Mouse (Mus musculus): ENCODE measurements around the gene Zbtb20. TPM values are rescaled to one million over a fixed set of nuclear protein-coding genes. Genes with fewer than 3 reads are reported as not detected.

Zbtb20 gene
- polyA plus RNA-seq, 1 experiment from 2014 or later = 24.5 TPM

DNA sequence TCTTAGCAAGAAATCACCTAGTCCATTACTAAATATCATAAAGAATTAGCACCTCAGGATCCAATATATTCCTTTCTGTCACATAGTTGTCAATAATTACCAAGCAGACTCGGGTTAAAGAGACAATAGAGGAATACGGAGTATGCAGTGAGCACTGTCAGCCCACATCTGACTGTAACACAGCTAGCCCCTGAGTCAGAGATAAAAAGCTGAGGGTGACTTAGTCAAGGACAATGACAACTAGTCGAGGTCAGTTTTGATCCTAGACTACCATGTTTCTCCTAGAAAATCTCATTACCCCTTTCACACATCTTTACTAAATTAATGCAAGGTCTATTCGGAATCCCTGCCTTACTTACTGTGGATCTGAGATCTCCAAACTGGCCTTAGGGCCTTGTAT, 465.0 kb downstream of the Zbtb20 start:
- H3K27ac ChIP-seq (replicated peaks) = no peak overlapping the region
- H3K9me3 ChIP-seq (replicated peaks) = no peaks in the 10 kb centered on the region
- no peak for DNase-seq (ENCODE audit: low spot score)
- H3K4me3 ChIP-seq = no peak overlapping the region
- 79% methylated on average over 4 of the region's 4 CpGs for WGBS
- H3K36me3 ChIP-seq = no peaks in the 10 kb centered on the region
- no peaks in the 10 kb centered on the region for H3K4me1 ChIP-seq
- H3K27me3 ChIP-seq (ENCODE audit: low read depth, poor library complexity, severe bottlenecking) = no peaks in the 10 kb centered on the region

DNA sequence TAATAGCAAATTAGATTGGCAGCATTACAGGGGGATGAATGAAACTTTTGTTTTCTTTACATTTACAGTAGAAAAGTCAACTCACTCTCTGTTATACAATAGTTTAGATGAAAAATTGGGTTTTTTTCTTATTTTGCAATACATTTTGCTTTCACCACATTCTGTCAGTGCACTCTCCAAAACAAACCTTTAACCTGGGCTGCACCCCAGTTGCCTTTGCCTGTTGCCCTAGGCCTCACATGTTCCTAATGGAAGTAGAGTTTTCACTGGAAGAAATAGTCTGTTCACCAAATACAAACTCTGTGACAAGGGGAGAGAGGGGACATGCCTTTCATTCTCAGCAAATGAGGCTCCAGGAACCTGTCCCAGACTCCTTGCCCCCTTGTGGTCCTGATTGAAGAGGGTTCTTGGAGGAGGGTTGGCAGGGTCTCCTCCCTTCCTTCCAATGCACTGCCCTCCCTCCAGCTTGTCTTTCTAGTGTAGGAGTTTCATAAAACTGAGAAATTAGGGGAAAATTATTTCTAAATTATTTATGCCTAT, 466.3 kb downstream of the Zbtb20 start:
- no peak for DNase-seq (ENCODE audit: low spot score)
- Histone ChIP-seq H3K9me3 (replicated peaks) (no peaks in the 10 kb centered on the region), H3K4me1 (no peaks in the 10 kb centered on the region), H3K4me3 (no peak overlapping the region), H3K27ac (replicated peaks) (no peak overlapping the region), H3K27me3 (ENCODE audit: low read depth, poor library complexity, severe bottlenecking) (no peaks in the 10 kb centered on the region), H3K36me3 (no peaks in the 10 kb centered on the region)

- no peak for DNase-seq (ENCODE audit: low spot score)
- no peak overlapping the region for H3K27ac ChIP-seq (replicated peaks)
- no peak overlapping the region for H3K4me3 ChIP-seq
- H3K36me3 ChIP-seq = no peaks in the 10 kb centered on the region
- H3K27me3 ChIP-seq (ENCODE audit: low read depth, poor library complexity, severe bottlenecking) = no peaks in the 10 kb centered on the region
- no peaks in the 10 kb centered on the region for H3K4me1 ChIP-seq
- no peaks in the 10 kb centered on the region for H3K9me3 ChIP-seq (replicated peaks)
These were observed 470.4 kb downstream of the Zbtb20 start for GRCm38 (mm10) chr16:43346094-43346493.

GRCm38 (mm10) chr16:43355776-43356645, 480.3 kb downstream of the Zbtb20 start:
- Histone ChIP-seq H3K9me3 (replicated peaks) (no peaks in the 10 kb centered on the region), H3K4me1 (no peaks in the 10 kb centered on the region), H3K36me3 (no peaks in the 10 kb centered on the region), H3K27me3 (ENCODE audit: low read depth, poor library complexity, severe bottlenecking) (no peaks in the 10 kb centered on the region), H3K27ac (replicated peaks) (no peak overlapping the region), H3K4me3 (no peak overlapping the region)
- no peak for DNase-seq (ENCODE audit: low spot score)
- WGBS = 83% methylated on average over 9 of the region's 9 CpGs

DNA sequence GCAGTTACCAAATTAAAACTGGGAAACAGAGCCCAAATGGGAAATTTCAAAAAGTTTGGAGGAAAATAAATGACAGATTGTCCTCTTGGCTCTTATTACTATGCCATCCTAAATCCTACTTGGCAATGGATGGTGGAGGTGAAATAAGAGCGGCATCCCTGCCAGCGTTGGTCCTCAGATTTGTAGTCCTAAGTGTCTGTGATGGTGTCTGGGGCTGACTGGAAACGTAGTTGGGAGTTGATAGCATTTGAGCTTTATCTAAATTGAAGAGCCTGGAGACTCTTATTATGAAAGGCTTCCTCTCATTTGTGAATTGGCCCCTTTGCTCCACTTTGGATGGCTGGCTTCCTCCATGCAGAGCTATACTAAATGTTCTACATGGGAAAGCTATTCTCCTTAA, 483.9 kb downstream of the Zbtb20 start:
- DNase-seq (ENCODE audit: low spot score) = no peak
- 81% methylated on average over 3 of the region's 3 CpGs for WGBS
- Histone ChIP-seq H3K36me3 (no peaks in the 10 kb centered on the region), H3K27me3 (ENCODE audit: low read depth, poor library complexity, severe bottlenecking) (no peaks in the 10 kb centered on the region), H3K4me3 (no peak overlapping the region), H3K27ac (replicated peaks) (no peak overlapping the region), H3K4me1 (peaks cover 19% of the 10 kb centered on the region), H3K9me3 (replicated peaks) (no peaks in the 10 kb centered on the region)

DNA sequence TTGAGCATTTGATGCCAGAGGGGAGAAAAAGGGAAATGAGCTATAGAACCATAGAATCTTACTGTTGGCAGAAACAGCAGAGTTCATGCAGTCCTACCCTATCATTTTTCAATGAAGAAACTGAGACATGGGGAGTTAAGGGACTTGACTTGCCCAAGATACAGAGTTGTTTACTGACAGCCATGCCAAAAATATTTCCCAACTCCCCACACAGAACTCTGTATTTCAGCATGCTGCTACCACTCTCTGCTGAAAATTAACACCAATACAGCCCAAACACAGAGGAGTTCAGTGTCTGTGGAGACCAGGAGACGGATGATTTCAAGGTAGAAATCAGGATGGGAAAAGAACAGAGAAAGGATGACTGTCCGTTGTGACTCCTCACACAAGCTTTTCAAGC, 484.4 kb downstream of the Zbtb20 start:
- H3K4me1 ChIP-seq = peaks cover 21% of the 10 kb centered on the region
- WGBS = 87% methylated on average over 2 of the region's 2 CpGs
- H3K27me3 ChIP-seq (ENCODE audit: low read depth, poor library complexity, severe bottlenecking) = no peaks in the 10 kb centered on the region
- no peak overlapping the region for H3K27ac ChIP-seq (replicated peaks)
- H3K9me3 ChIP-seq (replicated peaks) = no peaks in the 10 kb centered on the region
- no peak overlapping the region for H3K4me3 ChIP-seq
- H3K36me3 ChIP-seq = no peaks in the 10 kb centered on the region
- no peak for DNase-seq (ENCODE audit: low spot score)

DNA sequence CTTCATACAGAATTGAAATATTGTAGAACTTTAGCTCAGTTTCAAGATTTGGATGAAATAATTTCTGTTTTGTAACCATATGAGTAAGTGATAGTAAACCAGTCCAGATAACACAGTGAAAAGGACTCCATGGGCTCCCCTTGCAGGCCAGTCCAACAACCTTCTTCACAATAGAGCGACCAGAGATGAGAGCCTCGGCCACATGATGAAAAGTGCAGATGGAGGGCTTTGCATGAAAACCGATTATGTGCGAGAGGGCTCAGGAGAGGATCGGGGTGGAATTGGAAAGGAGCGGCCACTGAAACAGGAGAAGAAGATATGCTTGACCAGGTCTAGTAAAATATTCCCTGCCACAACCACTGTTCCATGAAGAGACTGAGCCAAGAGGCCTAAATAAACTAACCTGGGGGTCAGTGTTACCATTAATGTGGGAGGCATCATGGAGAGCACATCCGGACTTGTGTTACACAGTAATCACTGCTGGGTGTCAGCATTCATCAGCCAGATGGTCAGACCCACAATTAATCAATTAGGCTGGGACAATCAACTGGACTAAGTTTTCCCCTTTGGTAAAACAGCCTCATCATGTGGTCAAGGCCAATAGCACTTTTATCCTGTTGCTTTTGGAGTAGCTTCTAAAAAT, 485.3 kb downstream of the Zbtb20 start:
- 76% methylated on average over 7 of the region's 7 CpGs for WGBS

GRCm38 (mm10) chr16:43362651-43363300, 487.1 kb downstream of the Zbtb20 start:
- Histone ChIP-seq H3K36me3 (no peaks in the 10 kb centered on the region), H3K4me3 (no peak overlapping the region)
- DNase-seq (ENCODE audit: low spot score) = no peak

More for the DNA sequence above, 485.3 kb downstream of the Zbtb20 start:
- Histone ChIP-seq H3K4me1 (peaks cover 21% of the 10 kb centered on the region), H3K4me3 (no peak overlapping the region), H3K36me3 (no peaks in the 10 kb centered on the region), H3K27me3 (ENCODE audit: low read depth, poor library complexity, severe bottlenecking) (no peaks in the 10 kb centered on the region), H3K27ac (replicated peaks) (no peak overlapping the region), H3K9me3 (replicated peaks) (no peaks in the 10 kb centered on the region)
- no peak for DNase-seq (ENCODE audit: low spot score)

GRCm38 (mm10) chr16:43363316-43363715, 487.6 kb downstream of the Zbtb20 start:
- Histone ChIP-seq H3K9me3 (replicated peaks) (no peaks in the 10 kb centered on the region), H3K4me3 (no peak overlapping the region), H3K27me3 (ENCODE audit: low read depth, poor library complexity, severe bottlenecking) (no peaks in the 10 kb centered on the region), H3K36me3 (no peaks in the 10 kb centered on the region), H3K27ac (replicated peaks) (peak overlapping the region; percentile 57), H3K4me1 (peaks cover 21% of the 10 kb centered on the region)
- WGBS = 77% methylated on average over 6 of the region's 6 CpGs
- no peak for DNase-seq (ENCODE audit: low spot score)

More at GRCm38 (mm10) chr16:43362651-43363300, 487.1 kb downstream of the Zbtb20 start:
- Histone ChIP-seq H3K4me1 (peaks cover 21% of the 10 kb centered on the region), H3K9me3 (replicated peaks) (no peaks in the 10 kb centered on the region), H3K27me3 (ENCODE audit: low read depth, poor library complexity, severe bottlenecking) (no peaks in the 10 kb centered on the region), H3K27ac (replicated peaks) (peak overlapping the region; percentile 57)
- WGBS = 80% methylated on average over 9 of the region's 9 CpGs

DNA sequence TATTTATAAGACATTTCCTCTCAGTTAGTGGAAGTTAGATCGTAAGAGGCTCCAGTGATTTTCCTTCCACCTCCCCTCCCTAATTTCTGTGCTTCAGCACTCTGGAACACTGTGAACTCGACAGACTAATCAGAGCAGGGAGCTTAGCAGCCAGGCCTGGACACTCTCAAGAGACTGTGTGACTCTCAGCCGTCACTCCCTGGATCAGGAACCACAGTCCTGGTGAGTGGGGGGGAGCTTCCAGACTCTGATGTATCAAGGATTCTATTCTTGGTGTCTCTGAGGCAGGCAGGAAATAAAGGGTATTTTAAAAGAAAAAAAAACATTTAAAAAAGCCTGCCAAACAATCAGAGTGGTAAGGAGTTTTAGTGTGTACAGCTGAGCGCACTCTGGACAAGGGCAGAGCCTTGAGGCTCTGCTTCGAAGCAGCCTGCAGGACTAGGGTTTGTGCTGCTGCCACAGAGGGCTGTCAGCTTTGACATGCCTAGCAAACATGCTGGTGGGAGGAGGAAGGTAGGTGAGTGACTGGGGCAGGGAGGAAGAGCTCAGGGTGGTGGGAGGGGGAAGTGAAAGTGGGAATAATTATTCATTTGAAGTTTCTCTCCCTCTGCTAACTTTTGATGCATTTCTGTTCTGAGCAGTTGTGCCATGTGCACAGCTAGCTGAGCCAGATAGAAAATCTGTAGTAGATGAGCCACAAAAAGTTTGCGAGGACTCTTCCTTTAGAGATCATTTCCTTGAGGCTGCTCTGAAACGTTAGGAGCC, 488.3 kb downstream of the Zbtb20 start:
- Histone ChIP-seq H3K4me3 (no peak overlapping the region), H3K4me1 (peaks cover 21% of the 10 kb centered on the region), H3K27ac (replicated peaks) (peak overlapping the region; percentile 69), H3K27me3 (ENCODE audit: low read depth, poor library complexity, severe bottlenecking) (no peaks in the 10 kb centered on the region), H3K9me3 (replicated peaks) (no peaks in the 10 kb centered on the region), H3K36me3 (no peaks in the 10 kb centered on the region)
- DNase-seq (ENCODE audit: low spot score) = peak; percentile 17
- WGBS = 36% methylated on average over 7 of the region's 7 CpGs

- DNase-seq (ENCODE audit: low spot score) = no peak
- H3K9me3 ChIP-seq (replicated peaks) = no peaks in the 10 kb centered on the region
- no peaks in the 10 kb centered on the region for H3K27me3 ChIP-seq (ENCODE audit: low read depth, poor library complexity, severe bottlenecking)
- H3K27ac ChIP-seq (replicated peaks) = no peak overlapping the region; the same call in 1 of the 2 replicates
- WGBS = 84% methylated on average over 6 of the region's 6 CpGs
- H3K36me3 ChIP-seq = no peaks in the 10 kb centered on the region
- peaks cover 21% of the 10 kb centered on the region for H3K4me1 ChIP-seq
- H3K4me3 ChIP-seq = no peak overlapping the region
These were observed 488.8 kb downstream of the Zbtb20 start for GRCm38 (mm10) chr16:43364516-43364910.

- H3K4me3 ChIP-seq = no peak overlapping the region
- 90% methylated on average over 3 of the region's 3 CpGs for WGBS
- no peak for DNase-seq (ENCODE audit: low spot score)
- H3K9me3 ChIP-seq (replicated peaks) = no peaks in the 10 kb centered on the region
- H3K4me1 ChIP-seq = peaks cover 21% of the 10 kb centered on the region
- H3K27ac ChIP-seq (replicated peaks) = no peak overlapping the region
- no peaks in the 10 kb centered on the region for H3K36me3 ChIP-seq
- no peaks in the 10 kb centered on the region for H3K27me3 ChIP-seq (ENCODE audit: low read depth, poor library complexity, severe bottlenecking)
These were observed 489.6 kb downstream of the Zbtb20 start for GRCm38 (mm10) chr16:43365277-43365676.
